Mouse (Mus musculus) adrenal gland, adult (tissue): Measurements from ENCODE around the gene Cartpt.
"Not testable (repeated sequence)": the region's sequence is repeated elsewhere in the genome, so short reads cannot be mapped to it uniquely, and the experiment has no call there.

Source experiments
- DNase-seq, 2 experiments: peaks; one replicate each; pipeline ENCODE4 v3.0.0; 2022 to 2023; ENCODE audit warnings: low spot score in 1 of 2; ENCODE audit not compliant: inconsistent age in 2 of 2

The Cartpt gene

DNA sequence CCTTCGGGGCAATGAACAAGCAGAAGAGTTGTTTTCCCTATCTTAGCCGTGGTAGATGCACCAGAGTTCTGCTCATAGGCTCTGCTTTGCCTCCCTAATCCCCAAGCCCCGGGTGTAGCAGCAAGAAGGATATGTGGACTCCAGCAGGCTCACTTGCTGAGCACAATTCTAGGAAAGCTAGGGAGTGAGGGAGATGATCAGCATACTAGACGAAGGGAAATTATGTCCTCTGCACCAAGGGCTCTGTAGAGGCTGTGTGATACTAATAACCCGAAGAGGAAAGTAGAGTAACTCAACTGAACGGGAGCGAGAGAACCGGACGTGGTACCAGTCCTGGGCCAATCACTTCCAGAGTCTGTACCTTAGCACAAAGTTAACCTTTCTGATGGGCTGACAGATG lies at the start of gene Cartpt:
Gene Cartpt (minus strand): TSS at position 127 of the 400 bp plus-strand sequence.
- DNase-seq, result no peak

- peak; percentile 24 to 39 for DNase-seq
Observed at GRCm38 (mm10) chr13:99947417-99947816, 46.5 kb upstream of the Cartpt start.

DNA sequence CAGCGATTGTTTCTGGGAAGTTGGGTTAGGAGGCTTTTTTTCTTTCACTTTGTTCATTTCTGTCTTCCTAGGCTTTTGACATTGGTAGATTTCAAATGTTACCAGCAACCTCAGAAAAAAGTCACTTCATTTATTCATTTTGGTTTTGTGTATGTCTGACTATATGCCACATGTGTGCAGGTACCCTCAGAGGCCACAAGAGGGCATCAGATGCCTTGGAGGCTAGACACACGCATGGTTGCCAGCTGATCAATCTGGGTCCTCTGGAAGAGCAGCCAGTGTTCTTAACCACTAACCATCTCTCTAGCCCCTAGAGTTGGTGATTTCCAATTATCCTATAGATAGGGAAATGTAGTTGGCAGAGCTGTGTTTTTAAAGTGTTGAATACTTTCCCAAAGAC lies 42.6 kb upstream of the Cartpt start:
- no peak for DNase-seq

GRCm38 (mm10) chr13:99940601-99941000 lies 39.7 kb upstream of the Cartpt start:
- no peak for DNase-seq

DNA sequence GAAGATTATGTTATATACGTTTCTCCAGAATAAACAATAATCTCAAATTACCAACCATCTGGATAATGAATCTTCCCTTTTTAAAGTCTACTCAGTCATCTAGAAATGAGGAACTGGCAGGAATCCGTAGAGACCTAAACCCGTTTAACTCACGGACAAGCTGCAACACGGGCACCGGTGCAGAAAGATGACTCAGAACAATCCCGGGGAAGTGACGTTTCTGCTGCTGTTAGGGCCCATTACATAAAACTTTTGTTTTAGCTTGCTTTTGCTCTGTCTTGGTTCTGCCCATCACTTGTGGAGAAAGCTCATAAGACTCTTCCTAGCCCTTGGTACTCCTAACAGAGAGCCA lies 38.4 kb upstream of the Cartpt start:
- no peak for DNase-seq

DNA sequence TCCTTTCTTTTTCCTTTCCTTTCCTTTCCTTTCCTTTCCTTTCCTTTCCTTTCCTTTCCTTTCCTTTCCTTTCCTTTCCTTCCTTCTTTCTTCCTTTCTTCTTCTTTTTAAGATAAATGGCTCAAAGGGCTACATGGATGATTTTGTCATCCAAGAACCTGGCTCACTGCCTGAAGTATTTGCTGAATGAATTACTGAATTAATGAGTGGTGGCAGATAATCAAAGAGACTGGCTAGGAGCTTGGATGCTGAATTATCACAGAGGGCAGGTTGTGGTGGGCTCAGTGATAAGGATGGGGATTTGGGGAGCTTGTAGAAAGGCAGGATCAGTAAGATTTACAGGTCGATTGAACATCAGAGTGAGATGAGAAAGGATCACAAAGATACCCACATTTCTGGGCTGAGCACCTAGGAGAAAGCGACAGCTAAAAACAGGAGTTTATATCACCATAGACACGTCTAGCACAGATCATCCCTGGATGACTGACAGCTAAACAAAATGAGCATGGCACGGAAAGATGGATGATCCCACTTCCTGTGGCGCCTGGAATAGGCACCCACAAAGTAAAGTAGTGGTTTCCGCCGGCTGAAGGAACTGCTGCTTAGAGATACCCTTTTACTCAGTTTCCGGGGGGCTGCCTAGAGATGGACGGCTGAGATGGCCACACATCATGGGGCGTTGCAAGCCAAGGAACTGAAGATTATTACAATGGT lies 37.9 kb upstream of the Cartpt start:
- DNase-seq, result no peak

DNA sequence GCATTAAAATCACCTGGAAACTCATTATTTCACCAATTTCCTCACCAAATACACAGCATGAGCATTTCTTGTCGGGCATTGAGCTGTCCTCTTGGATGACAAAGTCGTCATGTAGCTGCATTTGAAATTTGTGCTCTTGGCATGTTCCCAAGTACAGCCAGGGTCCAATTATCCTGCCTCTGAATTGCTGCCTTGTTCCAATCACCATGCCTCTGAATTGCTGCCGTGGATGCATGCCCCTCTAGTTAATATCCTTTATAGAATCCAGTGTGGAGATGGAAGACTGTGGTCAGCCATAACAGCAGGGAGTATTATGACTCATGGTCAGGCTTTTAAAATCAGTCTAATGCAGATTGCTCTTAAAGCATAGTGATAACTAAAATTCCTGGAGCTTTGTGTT lies 36.9 kb upstream of the Cartpt start:
- no peak for DNase-seq

DNA sequence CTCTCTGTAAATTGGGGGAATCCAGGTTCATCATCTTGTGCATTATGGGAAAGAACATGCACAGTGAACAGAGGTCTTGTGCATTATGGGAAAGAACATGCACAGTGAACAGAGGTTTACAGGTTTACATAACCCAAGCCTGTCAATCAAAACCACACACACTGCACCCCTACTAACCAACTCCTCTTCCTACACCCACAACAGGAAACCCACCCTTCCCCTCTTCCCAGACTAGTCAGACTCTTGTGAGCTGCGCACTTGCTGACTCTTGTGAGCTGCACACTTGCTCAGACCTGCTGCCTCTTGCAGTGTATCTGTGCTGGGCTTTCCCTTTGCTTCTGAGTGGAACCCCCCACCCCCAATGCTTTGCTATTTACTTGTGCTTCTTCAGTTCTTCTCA lies 31.5 kb upstream of the Cartpt start:
- DNase-seq, result no peak

DNA sequence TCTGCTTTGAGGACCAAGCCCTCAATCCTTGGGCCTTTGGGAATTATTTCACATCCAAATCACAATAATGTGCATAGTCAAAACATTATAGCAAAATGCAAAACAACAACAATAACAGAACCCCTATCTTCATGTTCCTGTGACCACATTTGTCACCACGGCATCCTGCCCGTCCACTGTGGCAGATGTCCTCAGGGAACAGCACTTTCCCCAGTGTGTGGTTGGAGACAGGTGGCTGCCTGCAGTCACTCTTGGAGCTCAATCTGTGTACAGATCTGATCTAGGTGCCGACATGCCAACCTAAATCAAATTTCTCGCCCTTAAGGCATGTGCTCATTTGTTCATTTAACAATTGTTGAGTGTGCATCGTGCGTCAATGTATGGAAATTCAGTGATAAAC lies 30.6 kb upstream of the Cartpt start:
- DNase-seq, result no peak

GRCm38 (mm10) chr13:99926249-99926648 lies 25.4 kb upstream of the Cartpt start:
- DNase-seq, result no peak

- no peak for DNase-seq
Observed at GRCm38 (mm10) chr13:99915632-99916031, 14.7 kb upstream of the Cartpt start.

GRCm38 (mm10) chr13:99900557-99900892 lies 366 bp downstream of the Cartpt start:
- DNase-seq, result peak; percentile 48 to 69

- DNase-seq, result no peak
Observed at GRCm38 (mm10) chr13:99899670-99900556, 978 bp downstream of the Cartpt start.

DNA sequence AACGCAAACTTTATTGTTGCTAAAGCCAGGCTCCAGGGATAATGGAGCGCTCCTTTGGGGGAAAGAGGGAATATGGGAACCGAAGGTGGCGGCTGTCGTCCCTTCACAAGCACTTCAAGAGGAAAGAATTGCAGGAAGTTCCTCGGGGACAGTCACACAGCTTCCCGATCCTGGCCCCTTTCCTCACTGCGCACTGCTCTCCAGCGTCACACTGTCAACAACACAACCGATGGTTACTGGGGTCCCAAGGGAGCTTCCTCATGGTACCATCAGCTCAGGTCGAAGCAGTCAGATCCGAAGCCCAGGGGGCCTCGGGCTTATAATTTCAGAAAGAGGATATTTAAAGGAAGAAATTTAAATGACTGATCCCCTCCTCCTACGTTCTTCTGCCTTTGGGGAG lies 2.1 kb downstream of the Cartpt start:
- DNase-seq, result no peak

- no peak for DNase-seq
Observed at GRCm38 (mm10) chr13:99885636-99886035, 15.3 kb downstream of the Cartpt start.

DNA sequence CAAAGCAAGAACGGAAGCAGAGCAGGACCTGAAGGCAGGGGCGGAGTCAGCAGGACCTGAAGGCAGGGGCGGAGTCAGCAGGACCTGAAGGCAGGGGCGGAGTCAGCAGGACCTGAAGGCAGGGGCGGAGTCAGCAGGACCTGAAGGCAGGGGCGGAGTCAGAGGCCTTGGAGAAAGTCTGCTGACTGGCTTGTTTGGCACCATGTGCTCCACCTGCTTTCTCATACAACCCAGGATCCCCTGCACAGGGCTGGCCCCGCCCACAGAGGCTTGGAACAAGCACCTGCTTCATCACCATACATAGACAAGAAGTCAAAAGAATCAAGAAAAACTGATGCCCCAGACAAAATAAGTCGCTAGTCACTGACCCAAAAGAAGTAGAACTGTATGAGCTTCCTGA lies 19.1 kb downstream of the Cartpt start:
- DNase-seq, result not testable (repeated sequence)

DNA sequence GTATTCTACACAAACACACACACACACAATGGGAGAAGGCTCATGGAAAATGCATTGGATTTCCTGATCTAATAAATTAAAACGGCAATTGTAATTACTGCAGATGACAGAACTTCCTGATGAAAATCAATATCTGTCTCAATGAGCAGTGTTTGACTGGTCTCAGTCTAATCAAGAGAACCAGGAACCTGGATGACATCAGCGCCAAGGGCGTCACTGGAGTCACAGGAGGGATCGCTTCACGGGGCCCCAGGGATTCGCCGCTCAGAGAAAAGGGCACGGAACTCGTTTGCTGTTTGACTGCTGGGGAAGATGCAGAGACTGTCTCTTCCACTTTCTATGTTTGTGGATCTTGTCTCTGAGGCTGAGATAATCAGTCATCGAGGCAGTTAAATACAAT lies 21.2 kb downstream of the Cartpt start:
- no peak for DNase-seq

DNA sequence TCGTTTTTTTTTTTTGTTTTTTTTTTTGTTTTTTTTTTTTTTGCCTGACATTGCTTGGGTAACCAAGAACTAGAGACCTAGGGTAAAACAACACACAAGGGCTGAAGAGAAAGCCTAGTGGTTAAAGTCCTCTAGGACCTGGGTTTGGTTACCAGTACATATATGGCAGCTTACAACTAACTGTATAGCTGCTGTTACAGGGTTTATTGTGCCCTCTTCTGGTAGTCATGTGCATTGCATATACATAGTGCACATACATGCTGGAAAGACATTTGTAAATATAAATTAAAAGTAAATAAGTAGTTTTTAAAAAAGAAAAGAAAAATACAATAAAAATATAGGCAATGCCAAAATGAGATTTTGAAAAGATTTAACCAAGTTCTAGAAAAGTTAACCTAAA lies 28.8 kb downstream of the Cartpt start:
- no peak for DNase-seq

GRCm38 (mm10) chr13:99868438-99868837 lies 32.5 kb downstream of the Cartpt start:
- no peak for DNase-seq

- no peak for DNase-seq
Observed at GRCm38 (mm10) chr13:99864331-99864730, 36.6 kb downstream of the Cartpt start.

- no peak for DNase-seq
Observed at GRCm38 (mm10) chr13:99860670-99861069, 40.2 kb downstream of the Cartpt start.

GRCm38 (mm10) chr13:99859082-99859481 lies 41.8 kb downstream of the Cartpt start:
- peak in 1 of 2 experiments; percentile 66 for DNase-seq
